Mouse (Mus musculus): Measurements from ENCODE around the gene Phospho2. TPM values are rescaled to one million over a fixed set of nuclear protein-coding genes. Genes with fewer than 3 reads are reported as not detected.

The Phospho2 gene
- total RNA-seq (2023) = 10 to 100 TPM; 37.7 to 47.8 TPM

DNA sequence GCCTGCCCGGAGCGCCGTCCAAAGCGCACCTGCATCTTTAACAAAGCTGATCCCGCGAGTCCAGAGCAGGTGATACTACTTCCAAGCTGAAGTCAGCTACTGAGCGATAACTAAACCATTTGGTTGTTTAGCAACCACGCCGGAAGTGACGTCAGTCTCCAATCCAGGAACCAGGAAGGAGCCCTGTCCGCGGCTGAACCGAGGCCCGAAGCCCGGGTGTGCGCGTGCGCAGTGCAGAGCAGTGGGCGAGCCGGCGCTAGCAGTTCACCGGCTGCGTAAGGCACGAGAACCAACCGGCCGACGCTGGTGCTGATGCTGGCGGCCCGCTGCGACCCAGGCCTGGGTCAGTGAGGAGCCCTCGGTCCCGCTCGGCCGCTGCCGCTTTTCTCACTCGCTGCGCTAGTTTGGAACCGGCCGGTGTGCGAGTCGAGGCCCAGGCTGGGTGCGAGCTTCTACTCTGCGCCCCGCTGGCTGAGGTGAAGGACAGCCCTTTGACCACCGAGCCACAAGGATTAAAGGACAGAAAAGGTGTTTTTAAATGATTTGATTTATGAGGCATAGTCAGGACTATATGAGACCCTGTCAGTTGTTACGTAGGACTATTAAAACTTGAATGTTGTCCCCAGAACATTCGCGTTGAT, at the start of gene Phospho2, which contains the start of gene Ccdc173:
Gene Phospho2, plus strand, starts transcription at position 195 of the 641 bp plus-strand sequence.
Gene Ccdc173, minus strand, starts transcription at position 147 of the 641 bp plus-strand sequence.

DNA sequence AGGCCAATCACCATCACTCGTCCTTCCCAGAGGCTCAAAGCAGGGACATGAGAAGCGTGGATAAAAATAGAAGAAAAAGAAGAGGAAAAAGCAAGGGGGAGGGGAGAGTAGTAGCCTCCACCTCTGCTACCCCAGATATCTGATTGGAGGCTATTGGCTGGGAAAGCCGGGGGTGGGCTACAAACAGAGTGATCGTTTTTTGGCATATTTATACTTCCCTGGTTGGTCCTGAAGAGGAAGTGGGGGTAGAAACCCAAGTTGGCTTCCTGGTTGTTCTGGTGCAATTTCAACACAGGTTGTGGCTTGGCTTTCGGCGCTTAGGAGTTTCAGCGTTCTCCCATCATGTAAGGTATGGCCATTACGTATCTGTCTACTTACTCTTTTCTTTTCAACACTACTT, 32.3 kb downstream of the Phospho2 start, which contains the start of gene Klhl23:
Gene Klhl23, plus strand, starts transcription at position 234 of the 400 bp plus-strand sequence.

Other genes with a start within 250 kb of the Phospho2 start
- gene Lrp2, start 203.6 kb upstream of the Phospho2 start, total RNA-seq (2023) = not detected
- 1 to 10 TPM in 1 of 2 experiments, under 1 TPM in 1; 0.58 to 1.2 TPM for gene Bbs5, start 142.5 kb upstream of the Phospho2 start, total RNA-seq (2023)
- 1 to 10 TPM in 1 of 2 experiments, under 1 TPM in 1; 0.29 to 3.7 TPM for gene Klhl41, start 119.5 kb upstream of the Phospho2 start, total RNA-seq (2023)
- gene Fastkd1, start 76.1 kb upstream of the Phospho2 start, total RNA-seq (2023) = 10 to 100 TPM; 23.7 to 35.2 TPM
- 100 to 1,000 TPM in 1 of 2 experiments, 10 to 100 TPM in 1; 99.2 to 105 TPM for gene Ppig, start 67.1 kb upstream of the Phospho2 start, total RNA-seq (2023)
- 1 to 10 TPM; 1.9 to 4.2 TPM for gene Ccdc173, start within 50 bp of the Phospho2 start, total RNA-seq (2023)
- under 1 TPM in 1 of 2 experiments, not detected in 1; 0.21 TPM for gene Klhl23, start 32.3 kb downstream of the Phospho2 start, total RNA-seq (2023)
- gene Ssb, start 71.9 kb downstream of the Phospho2 start, total RNA-seq (2023) = 100 to 1,000 TPM; 180 to 187 TPM
- 10 to 100 TPM; 24.7 to 27.7 TPM for gene Mettl5, start 96.0 kb downstream of the Phospho2 start, total RNA-seq (2023)
- gene Ubr3, start 107.6 kb downstream of the Phospho2 start, total RNA-seq (2023) = 10 to 100 TPM; 86.2 to 91.3 TPM
- gene Myo3b, start 249.5 kb downstream of the Phospho2 start, total RNA-seq (2023) = 1 to 10 TPM in 1 of 2 experiments, under 1 TPM in 1; 0.90 to 1.1 TPM

Measured in B cell, adult 67 days (primary cell).